Mouse (Mus musculus) left cerebral cortex, adult 6 months (tissue): ENCODE measurements around the gene Kansl1. TPM values are rescaled to one million over a fixed set of nuclear protein-coding genes. Genes with fewer than 3 reads are reported as not detected.

Experiments
- long read RNA-seq, 2 experiments: library from polyadenylated mRNA; unstranded; transcript quantifications; one replicate each; pipeline ENCODE4 v2.0.0; 2019 to 2020
- polyA plus RNA-seq: library from polyadenylated mRNA; unstranded; fragments of <200 nt; fragmentation: Nextera tagmentation; gene quantifications from 2 replicates; pipeline ENCODE4 v1.2.3, GENCODE M21; 2021

Kansl1 gene
- 14.3 and 14.5 TPM in 2 replicates for polyA plus RNA-seq
- long read RNA-seq, experiment 1, full-length matches to known transcripts, result 2 of 58 reads
- long read RNA-seq, experiment 1, partial matches to known transcripts, result 31 of 58 reads
- long read RNA-seq, experiment 1, other reads (novel, unspliced or antisense), result 25 of 58 reads
- long read RNA-seq, experiment 2, partial matches to known transcripts, result 3 of 26 reads
- long read RNA-seq, experiment 2, other reads (novel, unspliced or antisense), result 23 of 26 reads

DNA sequence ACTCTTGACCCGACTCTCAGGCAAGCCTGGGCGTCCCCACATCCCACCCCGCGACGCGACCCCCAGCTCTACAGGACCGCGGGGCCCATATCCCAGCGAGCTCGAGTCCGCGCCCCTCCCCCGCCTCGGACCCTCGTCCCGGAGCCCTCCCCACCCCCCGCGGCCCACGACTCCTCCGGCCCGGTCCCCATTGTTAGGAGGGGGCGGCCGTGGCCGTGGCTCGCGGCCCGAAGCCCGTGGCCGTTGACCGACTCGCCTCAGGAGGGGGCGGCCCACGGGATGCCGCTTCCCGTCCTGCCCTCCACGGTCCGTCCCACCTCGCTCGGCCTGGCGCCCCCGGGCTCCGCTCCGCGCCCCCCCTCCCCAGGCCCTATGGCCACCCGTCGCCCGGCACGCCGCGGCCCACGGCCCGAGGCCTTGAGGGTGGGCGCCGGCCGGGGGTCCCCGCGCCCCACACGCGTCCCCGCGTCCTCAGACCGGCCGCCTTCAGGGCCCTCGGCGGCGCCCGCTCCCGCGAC, at the start of gene Kansl1:
TSS of gene Kansl1 (minus strand) at position 111 of the 518 bp plus-strand sequence.

Other genes with a start within 250 kb of the Kansl1 start
- gene Mapt, start 237.5 kb downstream of the Kansl1 start, polyA plus RNA-seq, result 226 and 255 TPM in 2 replicates
- 9.5 and 12.1 TPM in 2 replicates for gene Cdc27, start 81.8 kb upstream of the Kansl1 start, polyA plus RNA-seq
- 121 and 148 TPM in 2 replicates for gene Myl4, start 81.8 kb upstream of the Kansl1 start, polyA plus RNA-seq
- 0.36 and 0.38 TPM in 2 replicates for gene Itgb3, start 139.1 kb upstream of the Kansl1 start, polyA plus RNA-seq
- gene Gm11639, start 216.8 kb upstream of the Kansl1 start, polyA plus RNA-seq, result 0.01 and 0.50 TPM in 2 replicates